Mouse (Mus musculus) CD4-positive, CD25-positive, alpha-beta regulatory T cell, adult 2 months (primary cell): ENCODE measurements around the gene Alyref.
"Not testable (repeated sequence)": the region's sequence is repeated elsewhere in the genome, so short reads cannot be mapped to it uniquely, and the experiment has no call there.

Experiments used
- DNase-seq: peaks from one replicate; pipeline ENCODE4 v3.0.0-alpha.2; 2012; ENCODE audit warnings: low read depth, low spot score

Gene Alyref

DNA sequence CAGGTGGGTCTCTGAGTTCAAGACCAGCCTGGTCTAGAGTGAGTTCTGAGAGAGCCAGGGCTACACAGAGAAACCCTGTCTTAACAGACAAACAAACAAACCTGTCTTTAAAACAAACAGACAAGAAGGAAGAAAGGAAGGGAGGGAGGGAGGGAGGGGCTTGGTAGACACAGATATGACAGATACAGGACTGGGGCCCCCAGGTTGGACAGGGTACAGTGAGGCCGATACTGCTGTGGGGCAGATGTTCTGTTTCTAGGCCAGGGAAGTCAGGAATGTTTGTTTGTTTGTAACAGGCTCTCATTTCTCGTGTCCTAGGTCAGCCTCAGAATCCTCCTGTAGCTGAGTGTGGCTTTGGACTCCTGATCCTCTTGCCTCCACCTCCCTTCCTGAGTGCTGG lies 5.4 kb upstream of the Alyref start:
- DNase-seq: no peak

DNA sequence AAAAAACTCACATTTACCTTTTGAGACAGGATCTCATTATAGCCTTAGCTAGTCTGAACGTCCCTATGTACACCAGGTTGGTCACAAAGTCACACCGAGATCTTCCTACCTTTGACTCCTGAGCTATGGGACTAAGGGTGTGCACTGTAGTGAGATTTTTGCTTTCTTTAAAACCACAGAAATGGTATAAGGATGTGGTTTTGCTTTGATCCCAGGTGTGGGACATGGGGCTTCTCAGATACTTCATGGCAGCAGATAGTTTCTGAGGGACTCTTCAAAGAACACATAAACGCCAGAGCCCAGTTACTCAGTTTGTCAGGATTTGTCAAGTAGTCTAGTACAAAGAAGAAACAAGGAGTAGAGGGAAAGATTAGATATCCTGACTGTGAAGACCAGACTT lies 2.6 kb upstream of the Alyref start:
- DNase-seq: peak; percentile 68

DNA sequence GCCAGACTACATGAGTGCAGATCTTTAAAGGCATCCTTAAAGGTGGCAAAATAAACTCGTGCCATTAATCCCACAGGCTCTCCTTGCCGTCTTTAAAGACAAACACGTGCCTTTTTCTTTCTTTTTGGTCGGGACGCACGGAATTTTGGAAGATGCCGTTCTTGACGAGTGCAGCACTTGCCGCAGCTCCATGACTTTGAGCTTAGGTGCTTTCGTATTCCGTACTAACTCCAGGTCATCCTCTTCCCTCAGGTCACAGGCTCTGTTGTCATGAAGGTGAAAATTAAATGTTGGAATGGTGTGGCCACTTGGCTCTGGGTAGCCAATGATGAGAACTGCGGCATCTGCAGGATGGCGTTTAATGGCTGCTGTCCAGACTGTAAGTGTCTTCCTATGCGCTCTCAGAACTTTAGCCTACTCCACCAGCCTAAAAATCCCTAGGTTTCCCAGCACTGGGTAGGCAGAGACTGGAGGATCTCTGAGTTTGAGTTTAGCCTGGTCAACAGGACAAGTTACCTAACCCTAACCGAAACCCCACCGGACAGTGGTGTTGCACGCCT lies 905 bp upstream of the Alyref start:
- DNase-seq: no peak

DNA sequence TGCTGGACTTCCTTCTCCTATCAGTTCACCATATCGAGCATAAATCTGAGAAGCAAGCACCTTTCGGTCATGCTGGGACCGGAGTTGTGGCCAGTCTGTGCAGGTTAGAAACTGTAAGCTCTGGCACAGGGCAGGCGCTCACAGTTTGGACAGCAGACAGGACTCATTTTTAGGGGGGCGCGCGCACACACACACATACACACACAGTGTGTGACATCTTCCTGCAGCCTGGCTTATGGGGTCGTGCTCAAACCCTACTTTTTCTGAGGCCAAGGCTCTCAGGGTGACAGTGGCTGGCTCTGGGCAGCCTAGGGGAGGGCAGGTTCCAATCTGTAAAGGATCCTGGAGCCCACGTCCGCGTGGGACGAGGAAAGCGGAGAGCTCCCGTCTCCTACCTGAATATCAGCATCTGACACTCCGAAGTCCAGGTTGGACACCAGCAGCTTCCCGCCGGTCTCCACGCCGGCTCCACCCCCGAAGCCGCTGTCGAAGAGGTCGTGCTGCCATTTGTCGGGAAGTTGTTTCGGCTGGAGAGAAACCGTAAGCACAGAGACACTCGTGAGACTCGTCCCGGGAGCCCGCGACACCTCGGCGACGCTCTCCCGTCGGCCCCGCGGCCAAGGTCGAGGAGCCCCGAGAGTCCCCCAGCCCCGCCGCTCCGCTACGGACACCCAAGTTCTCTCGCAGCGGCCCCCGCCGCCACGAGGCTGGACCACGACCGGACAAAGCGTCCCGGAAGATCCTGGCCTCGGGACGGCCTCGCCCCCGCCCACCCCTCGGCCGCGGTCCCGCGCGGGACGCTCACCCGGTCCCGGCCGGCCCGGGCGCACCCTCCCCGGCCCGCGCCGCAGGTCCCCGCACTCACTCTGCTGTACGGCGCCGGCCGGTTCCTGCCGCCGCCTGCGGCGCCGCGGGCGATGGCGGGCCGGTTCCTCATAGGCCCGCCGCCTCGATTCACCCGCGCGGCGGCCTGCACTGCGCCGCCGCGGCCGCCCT lies 627 bp downstream of the Alyref start:
- peak; percentile 52 for DNase-seq

DNA sequence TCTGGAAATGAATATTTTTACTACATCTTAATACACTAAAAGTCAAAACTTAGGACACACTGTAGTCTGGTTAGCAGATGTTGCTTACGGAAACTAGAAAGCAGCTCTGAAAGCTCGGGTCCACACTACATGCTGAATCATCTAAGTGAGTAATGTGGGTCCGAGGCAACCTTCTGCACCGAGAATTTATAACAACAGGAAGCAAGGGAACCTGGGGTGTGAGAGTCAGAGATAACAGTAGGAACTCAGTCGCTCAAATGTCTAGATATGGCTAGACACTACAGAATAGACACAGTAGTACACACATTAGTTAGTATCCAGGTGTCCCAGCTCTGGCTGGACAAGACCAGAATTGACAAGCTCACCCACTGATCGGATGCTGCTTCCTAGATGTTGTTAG lies 9.6 kb downstream of the Alyref start:
- DNase-seq: no peak

DNA sequence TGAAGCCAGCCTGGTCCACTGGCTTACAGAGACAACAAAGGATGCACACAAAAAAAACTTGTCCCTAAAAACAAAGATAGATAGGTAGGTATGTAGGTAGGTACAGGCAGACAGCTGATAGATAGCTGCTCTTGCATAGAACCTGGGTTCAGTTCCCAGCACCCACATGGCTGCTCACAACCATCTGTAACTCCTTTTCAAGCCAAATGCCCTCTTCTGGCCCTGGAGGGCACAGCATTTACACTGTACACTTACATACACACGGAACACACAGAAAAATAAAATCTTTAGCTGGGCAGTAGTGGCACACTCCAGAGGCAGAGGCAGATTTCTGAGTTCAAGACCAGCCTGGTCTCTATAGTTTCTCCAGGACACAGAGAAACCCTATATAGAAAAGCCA lies 14.2 kb downstream of the Alyref start:
- DNase-seq: no peak

DNA sequence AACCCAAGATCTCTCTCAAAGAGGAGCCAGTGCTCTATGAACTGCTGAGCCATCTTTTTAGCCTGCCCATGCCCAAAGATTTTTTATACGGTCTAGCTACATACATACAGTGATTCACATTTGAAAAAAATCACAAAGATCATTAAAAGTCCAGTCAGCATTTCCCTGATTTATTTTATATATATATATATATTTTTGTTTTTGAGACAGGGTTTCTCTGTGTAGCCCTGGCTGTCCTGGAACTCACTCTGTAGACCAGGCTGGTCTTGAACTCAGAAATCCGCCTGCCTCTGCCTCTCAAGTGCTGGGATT lies 15.2 kb downstream of the Alyref start:
- not testable (repeated sequence) for DNase-seq

DNA sequence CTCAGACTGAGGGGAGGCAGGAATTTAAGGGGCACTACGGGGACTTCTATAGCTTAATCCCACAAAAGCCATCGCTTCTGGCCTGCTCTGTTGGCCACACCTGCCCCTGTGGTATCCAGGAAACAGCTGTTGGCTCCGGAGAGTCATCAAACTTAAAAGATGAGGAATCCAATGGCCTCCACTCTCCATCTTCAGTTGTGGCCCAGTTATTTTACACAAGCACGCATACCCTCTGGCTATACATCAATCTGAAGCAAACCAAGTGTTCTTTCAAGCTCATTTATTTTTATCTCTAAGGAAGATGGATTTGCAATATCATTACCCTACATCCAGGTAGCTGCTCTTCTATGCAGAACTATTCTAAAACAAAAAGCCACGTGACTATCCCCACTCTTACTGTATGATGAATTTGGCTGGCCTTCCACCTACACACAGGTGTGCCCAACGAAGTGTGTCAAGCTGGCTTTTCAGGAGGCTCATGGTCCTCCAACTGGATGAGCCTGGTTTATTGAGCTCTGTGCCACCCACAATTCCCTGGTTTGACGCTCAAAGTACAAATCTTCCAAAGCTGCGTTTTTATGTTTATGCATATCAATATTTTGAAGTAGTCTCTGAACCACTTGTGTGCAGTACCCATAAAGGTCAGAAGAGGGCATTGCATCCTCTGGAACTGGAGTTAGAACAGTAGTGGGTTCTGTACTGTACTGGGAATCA lies 15.7 kb downstream of the Alyref start:
- peak; percentile 83 for DNase-seq

DNA sequence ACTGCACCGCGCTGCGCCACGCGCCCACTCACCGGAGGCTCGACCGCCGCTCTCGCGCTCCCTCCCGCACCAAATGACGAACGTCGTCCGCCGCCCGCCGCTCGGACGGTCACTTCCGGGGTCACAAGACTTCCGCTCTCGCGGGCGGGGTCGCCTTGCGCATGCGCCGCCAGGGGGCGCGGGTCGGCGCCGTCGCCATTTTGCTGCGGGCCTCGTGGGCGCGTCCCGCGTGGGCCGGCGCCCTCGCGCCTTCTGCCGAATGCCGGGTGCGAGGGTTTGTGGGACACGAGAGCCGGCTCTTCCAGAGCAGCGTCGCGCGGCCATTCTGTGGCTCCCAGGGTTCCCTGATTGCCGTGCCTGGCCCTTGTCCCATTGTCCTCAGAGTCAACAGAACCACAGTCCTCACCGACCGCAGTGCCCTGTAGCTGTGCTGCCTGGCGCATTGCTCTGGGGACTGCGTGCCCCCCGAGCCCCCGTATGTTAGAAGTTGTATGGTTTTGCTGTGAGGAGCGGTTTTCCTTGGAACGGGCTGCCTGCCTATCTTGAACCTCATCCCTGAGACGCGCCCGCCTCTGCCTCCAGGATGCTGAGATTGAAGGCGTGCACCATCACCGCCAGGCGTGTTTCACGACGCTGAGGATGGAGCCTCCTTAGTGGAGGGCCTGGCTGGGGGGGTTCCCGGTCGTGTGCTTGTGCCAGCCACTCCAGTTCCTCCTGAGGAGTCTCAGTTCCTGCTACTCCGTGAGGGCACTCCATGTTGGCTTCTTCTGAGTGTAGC lies 16.5 kb downstream of the Alyref start, which contains the start of gene Arhgdia:
TSS of gene Arhgdia (minus strand) at position 135 of the 778 bp plus-strand sequence.
- DNase-seq: peak; percentile 94

DNA sequence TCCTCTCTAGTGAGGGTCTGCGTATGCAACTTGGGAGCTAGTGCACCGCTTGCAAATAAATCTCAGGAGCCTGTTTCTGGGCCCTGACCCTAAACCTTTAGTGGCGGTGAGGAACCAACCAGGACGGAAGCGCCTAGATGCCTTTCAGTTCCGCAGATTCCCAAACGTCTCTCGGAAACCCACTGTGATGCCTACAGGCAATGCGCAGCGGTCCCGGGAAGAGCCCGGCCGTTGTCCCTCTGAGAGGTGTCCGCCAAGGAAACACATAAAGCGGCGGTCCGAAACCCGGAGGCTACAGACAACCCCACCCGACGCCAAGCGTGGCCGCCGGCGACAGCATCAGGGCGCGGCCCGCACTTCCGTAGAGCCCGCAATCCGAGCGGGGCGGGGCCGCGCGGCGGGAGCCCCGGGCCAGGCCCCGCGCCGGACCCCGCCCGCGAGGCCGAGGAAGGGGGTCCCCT lies 17.3 kb downstream of the Alyref start:
- peak; percentile 68 for DNase-seq

DNA sequence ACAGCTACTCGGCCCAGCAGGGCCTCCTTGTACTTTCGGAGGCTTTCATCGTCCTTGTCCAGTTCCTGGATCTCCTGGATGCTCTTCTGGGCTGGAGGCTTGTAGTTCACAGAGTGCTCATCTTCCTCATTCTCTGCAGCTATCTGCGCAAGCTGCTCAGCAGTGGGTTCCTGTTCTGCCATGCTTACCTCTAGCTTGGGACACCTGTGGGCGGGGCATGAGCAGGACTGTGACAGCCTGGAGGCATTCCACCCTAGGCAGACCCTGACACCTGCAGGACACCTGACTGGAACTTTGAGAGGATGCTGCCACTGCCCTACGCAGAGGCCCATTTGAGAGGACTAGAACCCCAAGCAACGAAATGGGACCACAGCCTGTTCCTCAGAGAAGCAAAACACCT lies 18.0 kb downstream of the Alyref start:
- DNase-seq: peak; percentile 44

DNA sequence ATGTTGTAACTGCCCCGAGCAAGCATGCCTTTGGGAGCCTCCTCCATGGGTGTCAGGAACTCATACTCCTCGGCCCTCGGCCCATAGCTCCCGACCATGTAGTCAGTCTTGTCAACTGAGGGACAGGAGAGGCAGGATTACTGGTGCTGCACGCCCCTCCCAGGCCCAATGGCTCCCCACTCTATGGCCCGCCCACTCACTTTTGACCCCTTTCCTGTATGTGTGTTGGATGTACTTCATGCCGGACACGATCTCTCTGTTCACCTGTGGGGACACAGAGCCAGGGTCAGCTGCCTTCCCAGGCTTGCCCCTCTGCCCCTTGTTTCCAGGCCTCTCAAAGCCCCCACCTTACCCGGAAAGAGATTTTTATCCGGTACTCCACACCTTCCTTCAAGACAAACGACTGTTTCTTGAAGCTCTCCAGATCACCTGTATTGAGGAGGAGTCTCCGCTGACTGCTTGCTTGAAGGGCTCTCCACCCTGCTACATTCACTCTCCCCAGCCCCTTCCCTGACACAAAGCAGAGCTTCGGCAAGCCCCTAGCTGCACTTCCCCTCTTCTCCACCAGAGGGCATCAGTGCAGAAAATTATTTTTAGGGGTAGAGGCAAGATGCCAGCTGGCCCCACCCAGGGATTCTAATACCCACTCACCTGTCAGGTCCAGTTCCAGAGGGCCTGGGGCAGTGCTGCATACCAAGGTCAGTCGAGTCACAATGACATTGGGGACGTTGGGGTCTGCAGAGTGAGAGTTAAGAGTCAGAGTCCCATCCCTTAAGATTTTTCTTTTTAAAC lies 18.7 kb downstream of the Alyref start:
- DNase-seq: peak; percentile 85

DNA sequence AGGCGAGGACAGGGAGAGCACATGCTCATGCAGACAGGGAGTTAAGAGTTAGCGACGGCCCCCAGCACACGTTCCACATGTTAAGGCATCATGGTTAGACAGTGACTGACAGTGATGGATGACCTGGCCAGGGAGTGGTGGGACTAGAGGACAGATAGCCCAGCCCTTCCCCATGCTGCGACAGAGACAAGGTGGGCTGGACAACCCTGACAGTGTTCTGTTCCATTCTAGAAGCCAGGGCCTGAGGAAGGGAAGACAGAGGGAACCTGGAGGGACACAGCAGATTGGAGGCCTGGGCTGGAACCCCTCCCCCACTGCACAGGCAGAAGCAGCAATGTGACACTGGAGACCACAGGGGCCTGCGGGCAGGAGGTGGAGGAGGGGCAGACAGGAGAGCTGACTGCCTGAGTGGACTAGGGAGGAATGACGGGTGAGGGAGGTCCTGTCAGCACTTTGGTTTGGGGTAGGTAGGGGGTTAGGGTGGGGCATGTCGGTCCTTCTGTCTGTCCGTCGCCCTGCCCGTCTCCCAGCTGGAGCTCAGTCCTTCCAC lies 19.4 kb downstream of the Alyref start:
- no peak for DNase-seq

DNA sequence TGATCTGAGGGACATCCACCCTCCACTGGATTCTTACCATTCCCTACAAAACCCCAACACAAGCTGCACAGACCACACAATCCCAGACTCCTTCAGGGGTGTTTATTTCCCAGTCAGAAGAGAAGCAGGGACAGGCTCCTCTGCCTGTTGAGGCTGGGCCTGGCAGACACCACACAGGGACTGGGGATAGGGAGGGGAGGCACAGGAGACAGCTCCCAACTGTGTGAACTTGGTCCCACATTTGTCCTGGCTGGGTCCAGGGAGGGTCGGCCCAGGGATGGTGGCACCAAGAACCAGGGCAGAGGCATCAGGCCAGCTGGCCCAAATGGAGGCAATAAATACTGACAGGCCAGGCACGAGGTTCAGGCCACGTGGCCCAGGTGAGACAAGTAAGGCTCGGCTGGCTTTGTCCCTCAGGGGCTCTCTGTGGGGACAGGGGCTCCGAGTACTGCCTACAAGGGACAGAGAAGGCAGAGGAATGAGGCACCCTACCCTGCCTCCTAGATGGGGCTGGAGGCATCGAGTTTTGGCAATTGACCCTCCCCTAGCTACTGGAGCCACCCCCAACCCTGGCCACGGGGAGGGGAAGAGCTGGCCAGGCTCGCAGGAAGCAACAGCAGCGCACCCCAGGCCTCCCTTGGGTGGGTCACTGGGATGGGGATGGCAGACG lies 20.0 kb downstream of the Alyref start:
- DNase-seq: no peak

DNA sequence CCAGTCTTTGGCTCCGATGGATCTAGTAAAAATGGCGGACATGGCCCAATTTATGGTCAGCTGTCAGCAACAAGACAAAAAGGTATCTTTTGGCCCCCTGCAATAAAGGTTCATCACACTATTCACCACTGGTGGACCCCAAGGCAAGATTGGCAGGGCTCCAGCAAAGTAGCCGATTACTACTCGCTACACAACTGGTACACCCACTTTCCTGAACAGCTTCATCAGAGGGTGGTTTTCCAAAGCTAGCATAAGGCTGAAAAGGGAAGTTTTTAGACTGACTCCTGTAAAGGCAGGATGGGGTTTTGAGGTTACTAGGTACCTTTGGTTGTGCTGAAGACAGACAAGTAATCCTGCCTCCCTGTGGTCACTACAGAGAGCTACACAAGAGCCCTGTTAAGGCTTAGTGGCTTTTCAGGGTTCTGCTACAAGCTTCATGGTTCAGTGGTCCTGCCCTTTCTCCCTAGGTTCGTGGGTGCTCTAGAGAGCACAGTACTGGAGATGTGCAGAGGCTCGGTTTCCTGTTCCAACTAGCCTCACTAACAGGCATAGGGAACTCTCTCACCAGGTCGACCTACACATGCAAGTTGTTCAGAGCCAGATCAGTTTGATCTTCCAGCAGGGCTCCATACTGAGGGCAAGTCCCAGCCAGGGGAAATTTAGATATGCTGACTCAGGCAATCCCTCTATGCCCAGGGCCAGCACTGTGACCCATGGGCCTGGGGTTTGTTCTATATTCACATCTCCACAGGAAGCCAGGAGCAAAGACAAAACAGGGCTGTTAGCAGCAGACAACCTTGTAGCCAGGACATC lies 20.7 kb downstream of the Alyref start:
- DNase-seq: peak; percentile 63

DNA sequence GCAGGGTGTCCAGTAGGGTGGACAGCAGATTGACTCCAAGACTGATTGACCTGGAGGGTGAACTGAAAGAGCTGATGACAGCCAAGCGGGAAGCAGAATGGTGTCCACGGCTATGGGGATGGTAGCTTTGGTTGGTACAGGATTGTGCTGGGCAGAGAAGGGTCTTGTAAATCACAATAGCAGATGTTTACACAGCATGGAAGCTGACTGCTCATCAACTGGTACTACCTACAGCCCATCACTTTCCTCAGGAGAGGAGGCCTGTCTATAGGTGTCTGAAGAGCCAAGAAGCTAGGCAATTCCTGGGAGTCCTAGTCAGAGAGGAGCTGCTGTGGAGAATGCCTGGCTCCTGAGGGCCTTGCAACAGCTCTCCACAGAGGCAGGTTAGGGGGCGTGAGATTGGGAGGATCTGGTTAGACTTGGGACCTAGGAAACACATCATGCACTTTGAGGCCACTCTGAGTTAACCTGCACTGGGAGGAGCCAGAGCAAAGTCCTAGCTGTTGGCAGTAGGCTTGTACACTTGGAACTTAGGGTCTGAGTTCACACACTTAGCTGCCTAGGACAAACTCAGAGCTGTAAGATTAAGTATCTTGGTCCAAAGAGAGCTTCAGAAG lies 21.7 kb downstream of the Alyref start:
- no peak for DNase-seq

DNA sequence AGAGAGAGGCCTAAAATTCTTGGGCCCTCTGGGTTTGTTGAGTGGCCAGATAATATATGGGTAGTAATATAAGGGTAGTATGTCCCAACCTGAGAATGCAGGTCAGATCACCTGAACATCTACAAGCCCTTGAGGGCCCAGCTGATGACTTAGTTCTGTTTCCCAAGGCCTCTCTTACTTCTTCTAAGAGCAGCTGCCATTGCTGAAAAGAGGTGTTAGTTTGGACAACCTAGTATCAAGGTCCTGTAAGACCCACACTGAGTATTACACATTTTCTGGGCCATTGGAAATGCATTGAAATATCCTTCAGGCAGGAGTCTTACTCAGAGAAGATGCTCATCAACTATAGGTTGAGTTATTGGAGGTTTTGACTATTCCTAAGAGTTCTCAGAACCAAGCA lies 22.2 kb downstream of the Alyref start:
- DNase-seq: no peak

DNA sequence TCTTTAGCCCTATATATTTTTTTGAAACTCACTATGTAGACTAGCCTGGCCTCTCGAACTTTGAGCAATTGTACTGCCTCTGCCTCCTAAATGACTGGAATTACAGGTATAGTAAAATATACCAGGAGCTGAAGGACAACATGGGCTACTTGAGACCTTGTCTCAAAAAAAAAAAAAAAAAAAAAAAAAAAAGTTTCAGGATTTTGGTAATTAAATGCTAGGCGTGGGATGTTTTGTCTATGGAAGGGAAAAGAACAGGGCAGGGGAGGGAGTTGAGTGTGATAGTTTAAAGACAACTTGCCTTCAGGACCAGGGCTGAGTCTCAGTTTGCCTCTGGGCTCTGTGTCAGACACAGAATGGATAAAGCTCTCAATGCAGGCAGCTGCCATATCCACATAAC lies 23.1 kb downstream of the Alyref start:
- no peak for DNase-seq

DNA sequence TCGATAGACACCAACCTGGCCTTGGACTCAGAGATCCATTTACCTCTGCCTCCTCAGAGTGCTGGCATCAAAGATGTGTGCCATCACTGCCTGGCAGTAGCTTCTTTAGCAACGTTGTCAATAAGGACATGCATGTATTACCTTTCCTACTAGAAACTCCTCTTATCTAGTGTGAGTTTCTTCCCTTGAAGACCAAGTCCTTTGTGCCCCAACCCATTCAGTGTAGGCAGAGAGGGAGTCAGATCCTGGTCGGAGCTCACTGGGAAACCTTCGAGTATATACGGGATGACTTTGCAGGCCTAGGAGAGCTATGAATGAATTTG lies 23.9 kb downstream of the Alyref start:
- peak; percentile 39 for DNase-seq
